Mouse (Mus musculus) heart, embryonic 16.5 days (tissue): ENCODE data around the gene Iqsec3. TPM values are rescaled to one million over a fixed set of nuclear protein-coding genes. Genes with fewer than 3 reads are reported as not detected.

Experiments used
- ATAC-seq: fragments of 200-750 bp; cut with Nextera tagmentation; replicated peaks from 2 replicates; pipeline ENCODE4 v1.8.0; 2017; ENCODE audit warnings: moderate number of reproducible peaks; ENCODE audit not compliant: insufficient read depth, low FRiP score; ENCODE audit errors: extremely low read depth
- H3K27ac ChIP-seq: fragments of 300-500 bp; sonication (generic); 2 replicates; pipeline ENCODE4 v1.5.1; 2014; ENCODE audit warnings: mild to moderate bottlenecking, low read length, control low read depth, moderate library complexity
- H3K27me3 ChIP-seq: fragments of 300-500 bp; sonication (generic); 2 replicates; pipeline ENCODE4 v1.6.1; 2014; ENCODE audit warnings: low read length, mixed read lengths; ENCODE audit not compliant: control insufficient read depth, insufficient read depth
- H3K36me3 ChIP-seq: fragments of 300-500 bp; sonication (generic); 2 replicates; pipeline ENCODE4 v1.6.1; 2014; ENCODE audit not compliant: control insufficient read depth, insufficient read depth
- H3K4me1 ChIP-seq: fragments of 300-500 bp; sonication (generic); 2 replicates; pipeline ENCODE4 v1.6.1; 2014; ENCODE audit warnings: low read length, mixed read lengths; ENCODE audit not compliant: control insufficient read depth, insufficient read depth
- H3K4me2 ChIP-seq: fragments of 300-500 bp; sonication (generic); 2 replicates; pipeline ENCODE4 v1.6.1; 2014; ENCODE audit warnings: low read depth, mild to moderate bottlenecking, control low read depth, low read length
- H3K4me3 ChIP-seq: fragments of 300-500 bp; sonication (generic); 2 replicates; pipeline ENCODE4 v1.5.1; 2014; ENCODE audit warnings: mild to moderate bottlenecking, control low read depth, low read length
- H3K9ac ChIP-seq: fragments of 300-500 bp; sonication (generic); 2 replicates; pipeline ENCODE4 v1.6.1; 2014; ENCODE audit warnings: low read length, control low read depth
- H3K9me3 ChIP-seq: fragments of 300-500 bp; sonication (generic); replicated peaks from 2 replicates; pipeline ENCODE4 v1.6.1; 2016; ENCODE audit warnings: low read length; ENCODE audit not compliant: control insufficient read depth
- WGBS: fragments of 180-500 bp; shearing (Covaris S2); extraction: QIAGEN DNeasy Blood & Tissue Kit; methylation state at CpG from one replicate; pipeline ENCODE4 v1.1.7; 2014; 5-methylcytosine and 5-hydroxymethylcytosine counted together
- polyA plus RNA-seq: library from polyadenylated mRNA; unstranded; fragments of >200 nt; fragmentation: Nextera tagmentation; extraction: Ambion mirVana; gene quantifications from 2 replicates; pipeline ENCODE4 v1.2.1, GENCODE M21; 2015

Iqsec3 gene
- polyA plus RNA-seq, 1 experiment from 2014 or later, result not detected

DNA sequence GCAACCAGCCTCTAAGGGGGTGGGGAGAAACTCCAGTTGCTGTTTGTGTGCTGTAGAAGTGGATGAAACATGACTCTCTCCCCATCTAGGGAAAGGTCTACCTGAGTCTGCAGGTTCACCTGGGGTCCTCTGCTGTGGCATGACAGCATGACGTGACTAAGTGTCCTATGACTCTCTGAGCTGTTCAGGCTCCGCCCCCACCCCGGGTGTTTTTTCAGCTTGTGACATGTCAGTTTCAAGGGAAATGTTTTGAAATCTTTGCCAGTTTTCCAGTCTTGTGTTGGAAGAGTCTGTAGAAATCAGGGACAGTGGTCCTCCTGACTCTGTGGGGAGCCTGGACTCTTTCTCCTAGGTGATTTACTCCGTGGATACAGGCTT, 135.0 kb downstream of the Iqsec3 start:
- Histone ChIP-seq H3K27me3 (peaks cover 4% of the 10 kb centered on the region; the same call in 1 of the 2 replicates), H3K36me3 (no peaks in the 10 kb centered on the region), H3K9ac (no peak overlapping the region), H3K4me3 (no peak overlapping the region), H3K4me2 (no peak overlapping the region), H3K27ac (no peak overlapping the region), H3K4me1 (no peaks in the 10 kb centered on the region), H3K9me3 (no peaks in the 10 kb centered on the region)
- 42% methylated on average over 4 of the region's 4 CpGs for WGBS
- no peak for ATAC-seq

DNA sequence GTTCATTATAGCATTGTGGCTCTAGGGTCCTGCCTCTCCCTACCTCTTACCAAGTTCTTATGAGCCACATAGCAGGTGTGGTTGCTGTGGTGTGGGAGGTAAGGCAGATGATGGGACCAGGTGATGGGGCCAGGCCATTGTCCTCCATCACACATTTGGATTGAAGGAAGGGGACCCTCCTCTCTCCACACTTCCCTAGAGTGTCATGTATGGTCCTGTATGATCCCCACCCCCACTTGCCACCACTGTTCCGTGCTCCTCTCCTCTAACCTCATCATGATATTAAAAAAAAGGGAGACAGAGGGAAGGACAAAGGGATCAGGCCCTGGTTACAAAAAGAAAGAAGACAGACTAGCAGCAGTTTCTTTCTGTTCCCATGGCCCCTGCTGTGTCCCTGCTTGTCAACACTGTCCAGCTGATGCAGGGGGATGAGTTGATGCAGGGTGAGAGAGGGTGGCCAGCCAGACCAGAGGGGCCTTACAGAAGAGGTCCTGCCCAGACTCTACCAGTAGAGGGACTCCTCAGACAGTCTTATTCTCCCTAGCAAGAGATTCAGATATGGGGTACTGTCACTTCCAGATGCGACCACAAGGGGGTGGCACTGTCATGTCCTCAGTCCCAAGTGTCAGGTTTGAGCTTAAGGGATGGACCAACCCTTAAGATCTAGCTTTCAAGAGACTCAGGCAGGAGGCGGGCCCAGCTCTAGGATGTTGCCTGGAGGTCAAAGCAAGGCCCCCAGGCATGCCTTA, 135.5 kb downstream of the Iqsec3 start:
- WGBS, result 30% methylated on average over 3 of the region's 3 CpGs
- peak; percentile 21; the same call in 1 of the 2 replicates for ATAC-seq
- H3K4me2 ChIP-seq, result no peak overlapping the region
- H3K4me3 ChIP-seq, result no peak overlapping the region
- H3K4me1 ChIP-seq, result no peaks in the 10 kb centered on the region
- H3K36me3 ChIP-seq, result no peaks in the 10 kb centered on the region
- no peak overlapping the region for H3K9ac ChIP-seq
- H3K27ac ChIP-seq, result no peak overlapping the region
- H3K27me3 ChIP-seq, result peaks cover 1% of the 10 kb centered on the region; the same call in 1 of the 2 replicates
- H3K9me3 ChIP-seq, result no peaks in the 10 kb centered on the region

DNA sequence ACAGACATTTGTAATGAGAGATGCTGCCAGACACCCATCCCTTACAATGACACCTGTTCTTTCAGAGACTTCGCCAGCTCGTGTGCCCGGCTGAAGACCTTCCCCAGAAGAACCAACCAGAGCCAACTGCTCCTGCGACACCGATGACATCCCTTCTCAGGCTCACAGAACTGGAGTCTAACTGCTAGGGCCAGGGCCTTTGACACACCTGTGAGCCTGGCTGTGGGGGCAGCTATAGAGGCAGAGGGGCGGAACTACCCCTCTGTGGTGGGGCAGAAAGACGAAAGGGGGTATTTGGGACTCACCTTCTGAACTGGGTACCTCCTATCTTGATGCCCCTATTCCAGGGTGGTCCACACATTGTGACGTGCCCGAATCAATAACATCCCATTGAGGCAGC, 136.2 kb downstream of the Iqsec3 start:
- H3K9ac ChIP-seq, result no peak overlapping the region
- 93% methylated on average over 9 of the region's 9 CpGs for WGBS
- H3K4me3 ChIP-seq, result no peak overlapping the region
- no peak overlapping the region for H3K27ac ChIP-seq
- H3K4me2 ChIP-seq, result no peak overlapping the region
- ATAC-seq, result no peak
- no peaks in the 10 kb centered on the region for H3K36me3 ChIP-seq
- H3K27me3 ChIP-seq, result no peaks in the 10 kb centered on the region
- no peaks in the 10 kb centered on the region for H3K9me3 ChIP-seq
- H3K4me1 ChIP-seq, result no peaks in the 10 kb centered on the region

DNA sequence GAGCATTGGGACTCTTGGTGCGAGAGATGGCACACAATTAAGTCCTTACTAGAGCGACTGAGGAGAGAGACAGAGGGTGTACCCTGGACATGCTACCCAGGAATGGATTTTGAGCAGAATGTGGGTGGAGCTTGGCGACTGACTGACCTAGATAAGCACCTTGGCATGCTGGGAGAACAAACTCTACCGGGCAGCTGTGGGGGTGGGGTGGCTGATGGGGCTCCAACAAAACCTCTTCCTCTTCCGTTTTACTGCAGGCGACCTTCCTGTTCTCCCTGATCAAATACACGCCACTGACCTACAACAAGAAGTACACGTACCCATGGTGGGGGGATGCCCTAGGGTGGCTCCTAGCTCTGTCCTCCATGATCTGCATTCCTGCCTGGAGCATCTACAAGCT, 136.9 kb downstream of the Iqsec3 start:
- Histone ChIP-seq H3K4me3 (no peak overlapping the region), H3K9me3 (no peaks in the 10 kb centered on the region), H3K4me2 (no peak overlapping the region), H3K27ac (no peak overlapping the region), H3K27me3 (no peaks in the 10 kb centered on the region), H3K36me3 (no peaks in the 10 kb centered on the region), H3K9ac (no peak overlapping the region), H3K4me1 (no peaks in the 10 kb centered on the region)
- no peak; the same call in 1 of the 2 replicates for ATAC-seq
- WGBS, result 43% methylated on average over 8 of the region's 8 CpGs

DNA sequence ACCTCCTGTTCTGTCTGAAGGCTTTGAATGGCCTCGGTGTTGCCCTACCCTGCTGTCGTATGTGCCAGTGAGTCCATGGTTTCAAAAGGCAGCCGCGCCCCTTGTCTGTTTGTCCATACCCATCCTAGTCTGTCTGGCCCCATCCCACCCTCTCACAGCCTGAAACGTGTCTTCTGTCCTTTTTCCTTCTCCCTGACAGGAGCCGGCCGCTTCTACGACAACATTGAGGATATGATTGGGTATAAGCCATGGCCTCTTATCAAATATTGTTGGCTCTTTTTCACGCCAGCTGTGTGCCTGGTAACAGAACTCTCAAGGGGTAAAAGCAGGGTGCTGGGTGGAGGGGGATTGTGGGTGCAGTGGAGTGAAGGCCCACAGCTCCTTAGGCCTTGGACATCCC, 137.6 kb downstream of the Iqsec3 start:
- no peak overlapping the region for H3K27ac ChIP-seq
- 87% methylated on average over 9 of the region's 9 CpGs for WGBS
- H3K36me3 ChIP-seq, result no peaks in the 10 kb centered on the region
- no peak overlapping the region for H3K4me3 ChIP-seq
- ATAC-seq, result no peak
- no peaks in the 10 kb centered on the region for H3K9me3 ChIP-seq
- H3K9ac ChIP-seq, result no peak overlapping the region
- no peak overlapping the region for H3K4me2 ChIP-seq
- no peaks in the 10 kb centered on the region for H3K4me1 ChIP-seq
- no peaks in the 10 kb centered on the region for H3K27me3 ChIP-seq

DNA sequence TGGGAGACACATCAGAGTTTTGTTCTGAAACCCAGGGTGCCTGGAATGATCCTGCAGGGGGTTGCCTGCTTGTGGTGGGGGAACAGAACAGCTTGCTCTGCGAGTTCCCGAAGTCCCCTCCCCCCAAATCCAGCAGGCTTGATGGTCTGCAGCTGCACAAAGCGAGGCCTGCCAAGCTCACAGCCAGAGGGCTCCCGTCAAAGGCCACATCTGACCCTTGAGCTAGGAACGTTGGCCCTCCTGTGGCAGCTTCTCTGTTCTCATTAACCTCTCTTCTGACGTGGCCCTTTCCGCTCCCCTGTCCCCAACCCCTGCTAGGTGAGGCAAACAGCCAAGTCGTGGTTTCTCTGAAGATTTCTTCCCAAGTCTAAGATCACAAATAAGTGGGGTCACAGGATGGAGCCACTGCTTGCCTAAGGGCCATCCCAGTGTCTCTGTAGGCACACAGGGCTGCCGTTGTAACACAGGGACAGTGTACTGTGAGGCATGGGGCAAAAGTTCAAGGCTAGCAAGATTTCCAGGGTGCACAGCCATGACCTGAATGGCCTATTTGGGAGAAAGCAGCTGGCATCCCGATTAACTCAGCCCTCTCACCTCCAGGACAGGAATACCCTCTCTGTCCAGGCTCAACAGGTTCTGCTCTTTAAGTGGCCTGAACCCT, 143.5 kb downstream of the Iqsec3 start:
- no peak; the same call in 1 of the 2 replicates for ATAC-seq
- Histone ChIP-seq H3K27me3 (no peaks in the 10 kb centered on the region), H3K9me3 (no peaks in the 10 kb centered on the region), H3K4me2 (no peak overlapping the region), H3K4me3 (no peak overlapping the region), H3K27ac (no peak overlapping the region), H3K36me3 (no peaks in the 10 kb centered on the region), H3K4me1 (peaks cover 15% of the 10 kb centered on the region), H3K9ac (no peak overlapping the region)
- WGBS, result 23% methylated on average over 10 of the region's 10 CpGs

DNA sequence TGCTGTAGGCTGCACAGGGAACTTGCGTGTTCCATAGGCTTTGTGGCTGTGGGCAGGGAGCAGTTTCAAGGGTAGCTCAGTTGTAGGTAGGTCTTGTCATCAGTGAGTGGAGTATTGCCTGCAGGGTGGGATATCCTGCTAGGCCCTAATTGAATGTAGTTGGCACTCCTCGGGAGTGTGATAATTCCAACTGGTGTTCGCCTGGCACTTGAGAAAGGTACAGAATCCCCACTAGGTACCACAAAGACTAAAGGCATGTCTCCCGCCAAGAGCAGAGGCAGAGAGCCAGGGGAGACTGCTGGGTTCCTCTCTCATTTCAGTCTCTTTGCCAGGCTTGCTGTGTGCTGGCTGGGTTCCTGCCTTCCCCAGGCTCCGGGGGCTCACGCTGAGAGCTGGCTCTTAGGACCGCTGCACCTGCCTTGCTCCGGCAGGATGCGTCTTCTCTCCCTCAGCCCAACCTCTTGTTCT, 145.0 kb downstream of the Iqsec3 start:
- H3K9me3 ChIP-seq, result no peaks in the 10 kb centered on the region
- 60% methylated on average over 9 of the region's 9 CpGs for WGBS
- no peaks in the 10 kb centered on the region for H3K27me3 ChIP-seq
- H3K4me1 ChIP-seq, result peaks cover 15% of the 10 kb centered on the region
- no peak overlapping the region for H3K4me2 ChIP-seq
- H3K27ac ChIP-seq, result no peak overlapping the region
- no peak overlapping the region for H3K4me3 ChIP-seq
- ATAC-seq, result no peak
- no peak overlapping the region for H3K9ac ChIP-seq
- no peaks in the 10 kb centered on the region for H3K36me3 ChIP-seq

DNA sequence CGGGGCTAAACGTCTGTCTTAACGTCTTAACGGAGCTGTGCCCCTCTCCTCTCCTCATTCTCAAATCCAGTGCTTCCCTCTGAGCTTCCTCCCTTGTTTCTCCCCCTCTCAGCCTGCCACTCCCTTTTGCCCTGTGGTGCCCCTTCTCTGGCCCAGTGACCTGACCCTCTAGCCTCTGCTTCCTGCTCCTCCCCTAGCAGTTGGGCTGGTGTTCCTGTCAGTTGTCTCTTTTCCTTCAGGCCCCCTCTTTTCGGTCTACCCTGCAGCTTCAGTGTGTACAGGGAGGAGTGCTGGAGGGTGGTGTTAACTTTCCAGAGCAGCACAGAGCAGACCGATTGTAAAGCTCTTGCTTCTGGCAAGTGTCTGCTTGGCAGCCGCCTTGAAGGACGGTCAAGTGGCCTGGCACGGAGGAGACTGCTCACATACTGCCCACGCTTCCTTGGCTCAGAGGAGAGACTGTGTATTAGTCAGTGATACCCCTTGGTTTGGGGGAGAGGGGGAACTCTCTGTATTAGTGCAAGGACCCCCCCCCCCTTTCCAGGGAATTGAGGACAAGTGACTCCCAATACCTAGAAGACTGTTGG, 146.9 kb downstream of the Iqsec3 start:
- Histone ChIP-seq H3K27me3 (no peaks in the 10 kb centered on the region), H3K9ac (0 out of 2 replicates have a peak overlapping the region, but pooled peaks have one; percentile 42), H3K4me1 (peaks cover 15% of the 10 kb centered on the region), H3K36me3 (no peaks in the 10 kb centered on the region), H3K4me2 (no peak overlapping the region), H3K4me3 (no peak overlapping the region), H3K27ac (no peak overlapping the region), H3K9me3 (no peaks in the 10 kb centered on the region)
- ATAC-seq, result peak; percentile 56; the same call in 1 of the 2 replicates
- WGBS, result 40% methylated on average over 10 of the region's 10 CpGs

DNA sequence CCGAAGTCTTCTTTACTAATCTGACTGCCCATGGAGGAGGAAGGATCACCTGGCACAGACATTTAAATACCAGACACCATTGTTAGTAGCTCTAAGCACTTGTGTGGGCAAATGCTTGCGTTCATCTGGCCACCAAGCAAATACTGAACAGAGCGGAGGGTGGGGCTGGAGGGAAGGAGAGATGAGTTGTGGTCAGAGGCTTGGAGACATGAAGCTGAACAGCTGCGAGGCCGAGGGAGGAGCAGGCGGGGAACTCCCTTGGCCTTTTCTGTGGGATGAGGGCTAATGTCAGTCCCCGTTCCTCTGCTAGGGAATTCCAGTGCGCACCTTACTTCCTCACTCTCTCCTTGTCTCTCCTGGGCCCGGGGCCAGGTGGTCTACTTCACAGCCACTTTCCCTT, 147.7 kb downstream of the Iqsec3 start:
- H3K4me2 ChIP-seq, result no peak overlapping the region
- no peaks in the 10 kb centered on the region for H3K27me3 ChIP-seq
- H3K9me3 ChIP-seq, result no peaks in the 10 kb centered on the region
- no peak overlapping the region for H3K9ac ChIP-seq
- ATAC-seq, result no peak
- no peak overlapping the region for H3K4me3 ChIP-seq
- H3K36me3 ChIP-seq, result no peaks in the 10 kb centered on the region
- 73% methylated on average over 9 of the region's 9 CpGs for WGBS
- peaks cover 15% of the 10 kb centered on the region for H3K4me1 ChIP-seq
- H3K27ac ChIP-seq, result no peak overlapping the region
